Mouse (Mus musculus) monocyte, adult 5-6 weeks (primary cell): ENCODE results near the gene Chmp1a. TPM values are rescaled to one million over a fixed set of nuclear protein-coding genes. Genes with fewer than 3 reads are reported as not detected.
"Not testable (repeated sequence)": the region's sequence is repeated elsewhere in the genome, so short reads cannot be mapped to it uniquely, and the experiment has no call there.

Experiments used
- ATAC-seq: fragments of 153-309, 156-312 bp; replicated peaks from 2 replicates; pipeline ENCODE4 v1.8.0; 2017; ENCODE audit warnings: mild to moderate bottlenecking; ENCODE audit not compliant: low TSS enrichment, insufficient number of reproducible peaks, severe bottlenecking, poor library complexity, low FRiP score
- total RNA-seq: library from RNA; stranded (forward); fragments of 200-1000, 200-491, 200-594 nt; gene quantifications from 3 replicates; pipeline ENCODE4 v1.2.3, GENCODE M21; 2017

Chmp1a gene
- total RNA-seq, 1 experiment from 2014 or later, result 64.6 TPM

DNA sequence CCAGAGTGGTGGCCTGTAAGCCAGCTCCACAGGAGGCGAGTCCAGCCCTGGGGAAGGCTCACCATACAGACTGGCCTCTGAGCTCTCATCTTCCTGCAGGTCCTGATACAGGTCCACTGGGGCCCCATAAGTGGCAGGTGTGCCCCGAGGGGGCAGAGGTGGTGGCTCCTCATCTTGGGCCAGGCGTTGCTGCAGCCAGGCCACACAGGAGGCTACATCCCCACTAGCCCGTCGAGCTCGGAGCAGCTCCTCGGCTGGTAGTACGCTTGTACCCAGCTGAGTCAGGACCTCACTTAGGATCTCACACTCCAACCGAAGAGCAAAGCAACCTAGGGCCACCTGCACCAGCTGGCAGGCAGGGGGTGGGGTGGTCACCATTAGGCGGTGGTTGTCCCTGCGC lies 21.2 kb upstream of the Chmp1a start:
- no peak for ATAC-seq

GRCm38 (mm10) chr8:123233300-123233699 lies 20.7 kb upstream of the Chmp1a start:
- ATAC-seq, result no peak

GRCm38 (mm10) chr8:123232553-123232952 lies 20.0 kb upstream of the Chmp1a start:
- no peak for ATAC-seq

DNA sequence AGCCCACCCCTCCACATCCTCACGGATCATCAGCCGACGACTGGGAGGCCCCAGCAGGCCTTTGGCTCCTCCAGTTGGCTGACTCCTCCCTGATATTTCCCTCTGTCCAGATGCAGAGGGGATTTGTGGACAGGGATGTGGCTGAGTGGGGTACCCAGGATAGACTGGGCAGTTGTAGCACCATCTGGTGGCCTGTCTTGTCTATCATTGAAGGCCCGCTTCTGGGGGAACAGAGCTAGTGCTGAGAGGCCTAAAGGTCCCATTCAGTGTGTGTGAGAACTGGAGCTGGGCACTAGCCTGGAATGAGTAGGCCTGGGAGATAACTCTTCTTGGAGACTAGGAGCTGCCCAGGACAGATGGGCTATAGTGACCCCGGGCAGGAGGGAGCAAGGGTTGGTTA lies 19.2 kb upstream of the Chmp1a start:
- no peak for ATAC-seq

GRCm38 (mm10) chr8:123230326-123230725 lies 17.8 kb upstream of the Chmp1a start:
- ATAC-seq, result not testable (repeated sequence)

DNA sequence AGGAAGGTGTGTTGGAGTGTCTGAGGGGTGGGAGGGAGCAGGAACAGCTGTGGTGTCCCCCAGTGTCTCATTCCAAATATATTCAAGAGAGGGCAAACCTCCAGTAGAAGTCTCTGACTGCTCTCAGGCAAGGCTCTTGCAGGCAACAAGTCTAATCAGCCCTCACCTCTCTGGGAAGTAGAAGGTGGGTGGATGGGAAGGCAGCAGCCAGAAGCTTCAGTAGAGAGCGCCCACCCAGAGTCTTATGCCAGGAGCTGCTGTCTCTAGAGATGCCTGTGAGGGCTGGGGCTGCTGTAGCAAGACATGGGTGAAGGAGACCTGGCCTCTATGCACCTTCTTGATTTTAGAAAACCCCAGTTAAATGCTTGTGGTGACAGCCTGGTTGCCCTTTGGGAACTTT lies 15.9 kb upstream of the Chmp1a start:
- no peak for ATAC-seq

DNA sequence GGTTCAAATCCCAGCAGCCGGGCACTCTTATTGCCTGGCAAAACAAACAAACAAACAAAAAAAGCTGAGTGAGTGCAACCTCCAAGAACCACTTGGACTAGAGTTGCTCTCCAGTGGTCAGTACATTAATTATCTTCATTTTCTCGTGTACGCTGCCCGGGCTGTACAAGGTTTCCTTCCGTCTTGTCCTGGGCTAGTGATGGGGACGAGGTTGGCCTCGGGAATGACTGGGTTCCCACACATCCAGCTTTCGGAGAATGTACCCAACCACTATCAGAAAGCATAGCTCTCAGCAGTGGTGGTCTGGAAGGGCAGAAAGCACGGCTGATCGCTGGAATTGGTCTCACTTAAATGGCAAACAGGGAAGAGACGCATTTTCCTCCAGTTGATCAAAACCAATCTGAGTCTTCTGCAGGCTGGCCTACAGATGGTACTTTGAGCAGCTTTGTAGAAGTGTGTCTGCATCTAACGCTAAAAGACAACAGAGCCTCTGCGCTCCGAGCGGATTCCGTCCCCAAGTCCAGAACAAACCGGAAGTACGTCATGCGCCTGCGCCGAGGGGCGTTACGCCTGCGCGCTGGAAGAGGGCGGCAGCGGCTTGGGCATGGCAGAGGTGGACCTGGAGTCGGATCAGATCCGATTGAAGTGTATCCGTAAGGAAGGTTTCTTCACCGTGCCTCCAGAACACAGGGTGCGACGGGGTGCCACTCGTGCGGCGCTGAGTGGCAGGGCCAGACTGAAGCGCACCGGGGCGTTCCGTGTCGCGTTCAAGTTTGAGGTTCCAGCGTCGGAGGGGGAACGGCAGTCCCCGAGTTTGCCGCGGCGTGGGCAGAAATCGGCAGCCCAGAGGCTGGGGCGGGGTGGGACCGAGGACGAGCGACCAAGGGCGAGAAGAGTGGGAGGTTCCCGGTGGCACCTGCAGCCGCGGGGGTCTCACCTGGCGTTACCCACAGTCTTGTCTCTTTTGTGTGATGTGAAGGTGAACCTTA lies 12.0 kb upstream of the Chmp1a start, which contains the start of gene Cdk10:
Cdk10 (plus strand) TSS at position 565 of the 989 bp plus-strand sequence.
- peak; percentile 91 for ATAC-seq

GRCm38 (mm10) chr8:123220917-123221316 lies 8.4 kb upstream of the Chmp1a start:
- no peak for ATAC-seq

DNA sequence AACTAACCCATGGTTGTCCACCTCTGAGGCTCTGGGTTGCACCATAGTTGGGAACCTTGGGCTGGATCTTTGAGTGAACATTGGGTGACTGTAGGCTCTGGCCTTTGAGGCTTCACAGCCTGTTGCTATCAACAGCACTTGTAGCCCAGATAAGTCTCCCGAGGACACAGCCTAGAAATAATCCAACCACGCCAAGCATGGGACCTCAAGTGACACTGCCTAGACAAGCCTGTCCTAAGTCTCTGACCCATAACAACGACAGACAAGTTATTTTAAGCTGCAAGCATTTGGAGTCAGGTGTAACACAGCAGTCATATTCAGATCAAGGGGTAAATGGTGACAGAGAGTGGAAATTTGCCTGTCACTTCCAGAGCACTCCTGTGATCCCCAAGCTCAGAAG lies 2.9 kb upstream of the Chmp1a start:
- no peak for ATAC-seq

- no peak for ATAC-seq
Observed at GRCm38 (mm10) chr8:123213118-123213772, 682 bp upstream of the Chmp1a start.

DNA sequence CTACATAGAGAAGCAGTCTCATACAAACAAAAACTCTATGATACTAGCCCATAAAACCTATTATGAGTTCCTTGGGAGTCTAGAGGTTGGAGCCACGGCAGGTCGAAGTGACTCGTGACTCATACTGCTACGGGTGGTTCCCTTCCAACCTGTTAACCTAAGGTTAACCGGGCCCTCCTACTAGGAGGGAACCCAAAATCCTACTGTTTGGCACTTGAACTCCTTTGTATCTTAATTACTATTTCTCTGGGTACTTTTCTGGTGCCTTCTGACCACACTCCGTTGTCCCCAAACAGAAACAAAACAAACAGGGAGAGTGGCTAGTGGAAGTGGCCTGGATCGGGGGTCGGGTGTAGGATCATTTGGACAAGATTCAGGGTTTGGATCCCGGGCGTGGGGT lies 687 bp downstream of the Chmp1a start:
- ATAC-seq, result no peak

- ATAC-seq, result no peak
Observed at GRCm38 (mm10) chr8:123203571-123203970, 9.0 kb downstream of the Chmp1a start.

DNA sequence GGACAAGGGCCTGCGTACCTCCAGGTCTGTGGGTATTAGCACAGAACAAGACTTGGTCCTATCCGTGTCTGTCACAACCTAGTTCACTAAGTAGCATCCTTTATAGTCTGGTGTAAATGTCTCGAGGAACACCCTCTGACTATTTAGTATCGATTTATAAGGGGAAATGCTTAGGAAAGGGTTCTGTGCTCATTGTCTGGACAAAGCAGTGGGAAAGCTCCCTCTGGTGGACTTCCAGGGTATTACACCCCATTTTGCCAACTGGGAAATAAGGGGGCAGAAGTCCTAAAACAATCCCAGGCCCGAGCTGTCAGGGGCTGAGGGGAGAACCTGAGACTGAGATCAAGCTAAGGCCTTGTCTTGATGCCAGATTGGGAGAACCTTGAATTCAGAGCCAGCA lies 10.3 kb downstream of the Chmp1a start:
- ATAC-seq, result peak; percentile 44; the same call in 1 of the 2 replicates

DNA sequence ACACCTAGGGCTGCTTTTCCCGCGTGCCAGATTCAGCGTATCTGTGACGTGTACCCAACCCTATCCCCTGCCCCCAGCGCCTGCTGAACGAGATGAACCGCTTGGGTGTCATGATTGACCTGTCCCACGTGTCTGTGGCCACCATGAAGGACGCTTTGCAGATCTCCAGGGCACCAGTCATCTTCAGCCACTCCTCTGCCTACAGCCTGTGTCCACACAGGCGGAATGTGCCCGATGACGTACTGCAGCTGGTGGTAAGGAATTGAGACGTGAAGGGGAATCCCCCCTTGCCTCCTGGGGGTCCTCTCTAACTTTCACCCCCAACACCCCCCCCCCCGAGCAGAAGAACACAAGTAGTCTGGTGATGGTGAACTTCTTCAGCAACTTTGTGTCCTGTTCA lies 12.7 kb downstream of the Chmp1a start:
- no peak for ATAC-seq

DNA sequence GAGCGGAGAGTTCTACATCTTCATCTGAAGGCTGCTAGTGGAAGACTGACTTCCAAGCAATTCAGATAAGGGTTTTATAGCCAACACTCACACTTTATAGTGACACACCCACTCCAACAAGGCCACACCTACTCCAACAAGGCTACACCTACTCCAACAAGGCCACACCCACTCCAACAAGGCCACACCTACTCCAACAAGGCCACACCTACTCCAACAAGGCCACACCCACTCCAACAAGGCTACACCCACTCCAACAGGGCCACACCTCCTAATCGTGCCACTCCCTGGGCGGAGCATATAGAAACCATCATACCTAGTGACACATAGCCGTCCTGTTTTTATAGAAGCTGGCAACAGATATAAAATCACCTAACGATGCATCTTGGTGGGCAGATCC lies 15.5 kb downstream of the Chmp1a start:
- ATAC-seq, result not testable (repeated sequence)

- no peak for ATAC-seq
Observed at GRCm38 (mm10) chr8:123193771-123194170, 18.8 kb downstream of the Chmp1a start.

GRCm38 (mm10) chr8:123191908-123192307 lies 20.7 kb downstream of the Chmp1a start:
- ATAC-seq, result no peak

DNA sequence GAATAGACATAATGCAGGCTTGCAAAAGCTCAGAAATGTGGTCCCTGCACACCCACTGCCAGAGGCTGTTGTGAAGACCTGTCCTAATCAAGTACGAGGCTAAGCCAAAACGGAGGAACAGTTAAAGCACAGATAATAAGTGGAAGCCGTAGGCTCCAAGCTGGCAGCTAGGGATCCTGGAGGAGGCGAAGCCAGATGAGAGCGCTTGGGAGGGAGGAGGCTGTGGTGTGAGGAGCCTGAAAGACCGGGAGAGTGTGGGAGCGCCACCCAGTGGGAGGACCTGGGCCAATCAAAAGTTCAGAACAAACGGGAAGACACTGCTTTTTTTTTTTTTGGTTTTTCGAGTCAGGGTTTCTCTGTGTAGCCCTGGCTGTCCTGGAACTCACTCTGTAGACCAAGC lies 21.9 kb downstream of the Chmp1a start:
- no peak for ATAC-seq

- ATAC-seq, result no peak
Observed at GRCm38 (mm10) chr8:123188841-123189240, 23.7 kb downstream of the Chmp1a start.

DNA sequence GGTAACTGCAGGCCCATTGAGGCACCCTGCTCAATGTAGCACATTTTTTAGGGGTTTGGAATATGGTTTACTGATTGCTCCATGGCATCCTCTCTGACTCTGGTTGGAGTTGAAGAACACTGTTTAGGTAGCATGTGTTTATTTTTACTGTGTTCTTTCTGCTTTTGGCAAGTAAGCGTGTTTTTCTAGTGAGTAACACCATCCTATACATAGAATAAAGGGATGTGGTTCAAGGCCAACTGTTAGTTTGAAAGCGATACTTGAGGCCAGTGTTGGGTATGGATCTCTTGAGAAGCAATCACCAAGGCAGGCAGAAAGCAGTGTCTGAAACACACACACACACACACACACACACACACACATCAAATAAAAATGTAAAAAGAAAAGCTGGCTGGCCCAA lies 24.6 kb downstream of the Chmp1a start:
- no peak for ATAC-seq
